Mouse (Mus musculus): Measurements from ENCODE around the gene Map4k2.
A peak's percentile ranks its signal among the peaks of the same experiment; 100 is the strongest.

Gene Map4k2

GRCm38 (mm10) chr19:6382323-6382924, 41.5 kb downstream of the Map4k2 start:
- no peak for DNase-seq

GRCm38 (mm10) chr19:6383470-6383869, 42.5 kb downstream of the Map4k2 start:
- no peak for DNase-seq

GRCm38 (mm10) chr19:6384128-6384527, 43.2 kb downstream of the Map4k2 start, which contains the start of gene Pygm:
Gene Pygm (plus strand): TSS chr19:6384399.
- DNase-seq = peak in 1 of 2 experiments; percentile 26

- DNase-seq = no peak
These were observed 44.0 kb downstream of the Map4k2 start for GRCm38 (mm10) chr19:6384954-6385353.

- DNase-seq = no peak
These were observed 44.5 kb downstream of the Map4k2 start for GRCm38 (mm10) chr19:6385419-6385818.

- no peak for DNase-seq
These were observed 44.9 kb downstream of the Map4k2 start for GRCm38 (mm10) chr19:6385821-6386220.

- DNase-seq = no peak
These were observed 45.3 kb downstream of the Map4k2 start for GRCm38 (mm10) chr19:6386234-6386633.

GRCm38 (mm10) chr19:6388006-6388405, 47.1 kb downstream of the Map4k2 start:
- DNase-seq = no peak

- peak; percentile 59 to 60 for DNase-seq
These were observed 48.9 kb downstream of the Map4k2 start for GRCm38 (mm10) chr19:6389803-6390202.

GRCm38 (mm10) chr19:6390251-6390650, 49.3 kb downstream of the Map4k2 start:
- no peak for DNase-seq

- peak in 1 of 2 experiments; percentile 52 for DNase-seq
These were observed 51.9 kb downstream of the Map4k2 start for GRCm38 (mm10) chr19:6392743-6393393.

GRCm38 (mm10) chr19:6393637-6394036, 52.7 kb downstream of the Map4k2 start:
- DNase-seq = no peak

- DNase-seq = no peak
These were observed 55.3 kb downstream of the Map4k2 start for GRCm38 (mm10) chr19:6396237-6396636.

- peak in 1 of 2 experiments; percentile 26 for DNase-seq
These were observed 56.8 kb downstream of the Map4k2 start for GRCm38 (mm10) chr19:6397582-6398249.

GRCm38 (mm10) chr19:6398447-6399284, 57.7 kb downstream of the Map4k2 start:
- DNase-seq = peak; percentile 80 to 81

- DNase-seq = peak; percentile 86 to 87
These were observed 58.6 kb downstream of the Map4k2 start, which contains the start of gene Rasgrp2 for GRCm38 (mm10) chr19:6399285-6400095. Gene Rasgrp2 (plus strand): TSS chr19:6399340.

GRCm38 (mm10) chr19:6400096-6401086, 59.5 kb downstream of the Map4k2 start:
- DNase-seq = peak; percentile 73 to 76

- peak; percentile 91 to 92 for DNase-seq
These were observed 60.3 kb downstream of the Map4k2 start for GRCm38 (mm10) chr19:6401131-6401815.

GRCm38 (mm10) chr19:6401951-6402350, 61.0 kb downstream of the Map4k2 start:
- no peak for DNase-seq

- DNase-seq = no peak
These were observed 62.9 kb downstream of the Map4k2 start for GRCm38 (mm10) chr19:6403869-6404268.
